Mouse (Mus musculus): ENCODE results near the gene Sel1l2. TPM values are rescaled to one million over a fixed set of nuclear protein-coding genes. Genes with fewer than 3 reads are reported as not detected.

The Sel1l2 gene
- total and polyA plus RNA-seq, 2 experiments from 2014 or later: not detected

- H3K9me3 ChIP-seq (ENCODE audit: low read length): no peaks in the 10 kb centered on the region
- no peak for TF ChIP-seq CTCF (IDR thresholded peaks at IDR 0.05)
- no peak for ATAC-seq (ENCODE audit: low FRiP score)
- H3K4me3 ChIP-seq (ENCODE audit: low read depth, low read length): no peak overlapping the region
- 65% methylated on average over 1 of the region's 1 CpGs for WGBS
- H3K36me3 ChIP-seq (ENCODE audit: insufficient read depth, low read length): no peaks in the 10 kb centered on the region
- no peaks in the 10 kb centered on the region for H3K4me1 ChIP-seq (ENCODE audit: insufficient read depth, low read length)
- no peak overlapping the region for H3K4me2 ChIP-seq (ENCODE audit: low read depth, low read length, poor library complexity, severe bottlenecking)
- no peak overlapping the region for H3K9ac ChIP-seq (replicated peaks; ENCODE audit: low read length, poor library complexity, severe bottlenecking)
- H3K27me3 ChIP-seq (ENCODE audit: insufficient read depth, low read length): no peaks in the 10 kb centered on the region
- no peak overlapping the region for H3K27ac ChIP-seq (ENCODE audit: low read depth, low read length)
- no peak for DNase-seq (ENCODE audit: low spot score)
Measured at GRCm38 (mm10) chr2:140364804-140365203, 24.7 kb downstream of the Sel1l2 start.

- no peak overlapping the region for H3K4me2 ChIP-seq (ENCODE audit: low read depth, low read length, poor library complexity, severe bottlenecking)
- H3K36me3 ChIP-seq (ENCODE audit: insufficient read depth, low read length): no peaks in the 10 kb centered on the region
- no peak overlapping the region for H3K4me3 ChIP-seq (ENCODE audit: low read depth, low read length)
- H3K27me3 ChIP-seq (ENCODE audit: insufficient read depth, low read length): no peaks in the 10 kb centered on the region
- DNase-seq (ENCODE audit: low spot score) (no peak), ATAC-seq (ENCODE audit: low FRiP score) (no peak)
- TF ChIP-seq CTCF (IDR thresholded peaks at IDR 0.05): no peak
- no peaks in the 10 kb centered on the region for H3K4me1 ChIP-seq (ENCODE audit: insufficient read depth, low read length)
- H3K9me3 ChIP-seq (ENCODE audit: low read length): no peaks in the 10 kb centered on the region
- H3K27ac ChIP-seq (ENCODE audit: low read depth, low read length): no peak overlapping the region
- WGBS: 53% methylated on average over 2 of the region's 2 CpGs
- H3K9ac ChIP-seq (replicated peaks; ENCODE audit: low read length, poor library complexity, severe bottlenecking): no peak overlapping the region
Measured at GRCm38 (mm10) chr2:140359905-140360304, 29.6 kb downstream of the Sel1l2 start.

GRCm38 (mm10) chr2:140342394-140342793, 47.1 kb downstream of the Sel1l2 start:
- TF ChIP-seq CTCF (IDR thresholded peaks at IDR 0.05): no peak
- ATAC-seq (ENCODE audit: low FRiP score): no peak
- Histone ChIP-seq H3K36me3 (ENCODE audit: insufficient read depth, low read length) (no peaks in the 10 kb centered on the region), H3K9ac (replicated peaks; ENCODE audit: low read length, poor library complexity, severe bottlenecking) (no peak overlapping the region), H3K27me3 (ENCODE audit: insufficient read depth, low read length) (no peaks in the 10 kb centered on the region), H3K4me2 (ENCODE audit: low read depth, low read length, poor library complexity, severe bottlenecking) (no peak overlapping the region), H3K4me1 (ENCODE audit: insufficient read depth, low read length) (no peaks in the 10 kb centered on the region), H3K4me3 (ENCODE audit: low read depth, low read length) (no peak overlapping the region), H3K27ac (ENCODE audit: low read depth, low read length) (no peak overlapping the region), H3K9me3 (ENCODE audit: low read length) (no peaks in the 10 kb centered on the region)
- WGBS: 91% methylated on average over 7 of the region's 7 CpGs
- DNase-seq (ENCODE audit: low spot score): no peak

- no peak overlapping the region for H3K4me2 ChIP-seq (ENCODE audit: low read depth, low read length, poor library complexity, severe bottlenecking)
- TF ChIP-seq CTCF (IDR thresholded peaks at IDR 0.05): no peak
- H3K4me3 ChIP-seq (ENCODE audit: low read depth, low read length): no peak overlapping the region
- H3K36me3 ChIP-seq (ENCODE audit: insufficient read depth, low read length): no peaks in the 10 kb centered on the region
- no peaks in the 10 kb centered on the region for H3K9me3 ChIP-seq (ENCODE audit: low read length)
- no peaks in the 10 kb centered on the region for H3K4me1 ChIP-seq (ENCODE audit: insufficient read depth, low read length)
- H3K27me3 ChIP-seq (ENCODE audit: insufficient read depth, low read length): no peaks in the 10 kb centered on the region
- WGBS: 76% methylated on average over 5 of the region's 5 CpGs
- DNase-seq (ENCODE audit: low spot score) (no peak), ATAC-seq (ENCODE audit: low FRiP score) (no peak)
- no peak overlapping the region for H3K9ac ChIP-seq (replicated peaks; ENCODE audit: low read length, poor library complexity, severe bottlenecking)
- H3K27ac ChIP-seq (ENCODE audit: low read depth, low read length): no peak overlapping the region
Measured at GRCm38 (mm10) chr2:140330508-140331306, 58.8 kb downstream of the Sel1l2 start.

GRCm38 (mm10) chr2:140302976-140303708, 86.4 kb downstream of the Sel1l2 start:
- no peak overlapping the region for H3K9ac ChIP-seq (replicated peaks; ENCODE audit: low read length, poor library complexity, severe bottlenecking)
- H3K27me3 ChIP-seq (ENCODE audit: insufficient read depth, low read length): no peaks in the 10 kb centered on the region
- no peak overlapping the region for H3K4me3 ChIP-seq (ENCODE audit: low read depth, low read length)
- H3K27ac ChIP-seq (ENCODE audit: low read depth, low read length): no peak overlapping the region
- H3K9me3 ChIP-seq (ENCODE audit: low read length): no peaks in the 10 kb centered on the region
- ATAC-seq (ENCODE audit: low FRiP score) (no peak), DNase-seq (ENCODE audit: low spot score) (no peak)
- no peak overlapping the region for H3K4me2 ChIP-seq (ENCODE audit: low read depth, low read length, poor library complexity, severe bottlenecking)
- no peaks in the 10 kb centered on the region for H3K36me3 ChIP-seq (ENCODE audit: insufficient read depth, low read length)
- 73% methylated on average over 3 of the region's 3 CpGs for WGBS
- TF ChIP-seq CTCF (IDR thresholded peaks at IDR 0.05): no peak
- no peaks in the 10 kb centered on the region for H3K4me1 ChIP-seq (ENCODE audit: insufficient read depth, low read length)

GRCm38 (mm10) chr2:140297155-140297554, 92.4 kb downstream of the Sel1l2 start:
- Histone ChIP-seq H3K27ac (ENCODE audit: low read depth, low read length) (no peak overlapping the region), H3K4me2 (ENCODE audit: low read depth, low read length, poor library complexity, severe bottlenecking) (no peak overlapping the region), H3K36me3 (ENCODE audit: insufficient read depth, low read length) (no peaks in the 10 kb centered on the region), H3K4me3 (ENCODE audit: low read depth, low read length) (no peak overlapping the region), H3K4me1 (ENCODE audit: insufficient read depth, low read length) (no peaks in the 10 kb centered on the region), H3K27me3 (ENCODE audit: insufficient read depth, low read length) (no peaks in the 10 kb centered on the region), H3K9me3 (ENCODE audit: low read length) (no peaks in the 10 kb centered on the region), H3K9ac (replicated peaks; ENCODE audit: low read length, poor library complexity, severe bottlenecking) (no peak overlapping the region)
- no peak for ATAC-seq (ENCODE audit: low FRiP score)
- DNase-seq (ENCODE audit: low spot score): no peak
- TF ChIP-seq CTCF (IDR thresholded peaks at IDR 0.05): no peak
- WGBS: 41% methylated on average over 4 of the region's 4 CpGs

Measured in midbrain, postnatal 0 days (tissue).